Mouse (Mus musculus): ENCODE measurements around the gene Slc26a6. TPM values are rescaled to one million over a fixed set of nuclear protein-coding genes. Genes with fewer than 3 reads are reported as not detected.

Gene Slc26a6
- total and polyA plus RNA-seq, 2 experiments from 2014 or later, result 20.0 to 31.8 TPM

DNA sequence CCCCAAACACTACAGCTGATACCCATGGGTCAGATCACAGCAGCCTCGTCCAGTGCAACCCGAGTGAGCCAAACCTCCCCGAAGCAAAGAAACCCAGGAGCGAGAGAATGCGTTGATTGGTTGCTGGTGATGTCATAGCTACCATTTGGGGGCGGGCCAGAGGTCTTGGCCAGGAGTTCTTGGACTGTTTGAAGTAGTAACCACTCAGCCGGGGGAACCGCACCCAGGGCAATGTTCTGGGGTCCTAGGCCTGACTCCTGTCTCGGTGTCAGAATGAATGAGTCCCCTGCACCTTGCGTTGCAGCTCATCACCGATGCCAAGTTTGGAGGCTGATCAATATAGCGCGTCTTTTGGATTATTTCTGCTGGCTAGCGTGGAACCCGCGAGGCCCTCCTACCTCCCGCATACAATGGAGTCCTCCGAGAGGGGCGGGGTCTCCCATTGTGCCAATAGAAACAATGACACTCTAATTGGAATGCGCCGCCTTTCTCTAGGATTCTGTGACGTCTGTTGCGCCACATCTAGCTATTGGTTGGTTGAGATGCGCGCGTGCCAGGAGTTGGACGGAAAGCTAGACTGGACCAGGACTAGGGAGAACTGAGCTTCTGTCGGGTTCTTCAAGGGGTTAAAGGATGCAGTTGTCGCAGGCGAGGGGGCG lies 28.2 kb upstream of the Slc26a6 start:
- peak overlapping the region; percentile 70 for H3K4me3 ChIP-seq (ENCODE audit: low read length)
- H3K36me3 ChIP-seq (ENCODE audit: insufficient read depth, low read length), result peaks cover 18% of the 10 kb centered on the region; the same call in 1 of the 2 replicates
- H3K27me3 ChIP-seq (ENCODE audit: insufficient read depth, low read length), result no peaks in the 10 kb centered on the region; the same call in 1 of the 2 replicates
- TF ChIP-seq CTCF (IDR thresholded peaks at IDR 0.05; ENCODE audit: low read depth), result no peak
- DNase-seq (ENCODE audit: low spot score), result peak; percentile 98
- peak; percentile 91 for ATAC-seq
- WGBS, result under 1% methylated on average over 31 of the region's 31 CpGs
- H3K9me3 ChIP-seq (ENCODE audit: low read length), result no peaks in the 10 kb centered on the region
- H3K9ac ChIP-seq (replicated peaks; ENCODE audit: low read length), result peak overlapping the region; percentile 81
- H3K27ac ChIP-seq, result peak overlapping the region; percentile 90
- peak overlapping the region; percentile 71 for H3K4me2 ChIP-seq (ENCODE audit: low read depth, low read length)
- peaks cover 10% of the 10 kb centered on the region; the same call in 1 of the 2 replicates for H3K4me1 ChIP-seq (ENCODE audit: insufficient read depth, low read length)

DNA sequence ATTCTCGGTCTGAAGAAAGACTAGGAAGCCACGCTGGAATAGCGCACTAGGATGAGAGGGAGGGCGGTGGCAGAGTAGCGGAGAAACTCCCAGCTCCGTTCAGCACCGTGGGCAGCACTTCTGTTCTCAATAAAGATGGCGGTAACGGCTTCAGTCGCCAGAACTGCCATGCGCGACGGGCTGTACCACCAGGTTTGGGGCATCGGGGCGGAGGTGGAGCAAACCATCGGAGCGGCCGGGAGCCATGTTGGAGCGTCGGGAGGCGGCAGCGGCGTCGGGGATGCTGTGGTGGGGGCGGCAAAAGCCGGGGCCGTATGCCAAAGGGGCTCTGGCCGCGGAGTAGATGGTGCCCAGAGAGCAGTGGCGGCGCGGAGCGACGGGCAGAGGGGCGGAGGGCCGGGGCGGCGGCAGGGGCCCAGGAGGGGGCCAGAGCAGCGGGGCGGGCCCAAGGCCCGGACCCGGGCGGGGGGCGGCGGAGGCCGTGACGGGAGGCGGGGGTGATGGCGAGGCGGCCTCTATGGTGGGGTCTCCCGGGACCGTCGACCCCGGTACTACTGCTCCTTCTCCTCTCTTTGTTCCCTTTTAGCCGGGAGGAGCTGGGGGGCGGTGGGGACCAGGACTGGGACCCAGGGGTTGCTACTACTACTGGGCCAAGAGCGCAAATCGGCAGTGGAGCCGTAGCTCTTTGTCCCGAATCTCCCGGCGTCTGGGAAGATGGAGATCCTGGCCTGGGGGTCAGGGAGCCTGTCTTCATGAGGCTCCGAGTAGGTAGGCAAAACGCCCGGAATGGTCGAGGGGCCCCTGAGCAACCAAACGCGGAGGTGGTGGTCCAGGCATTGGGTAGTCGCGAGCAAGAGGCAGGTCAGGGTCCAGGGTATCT lies 27.0 kb upstream of the Slc26a6 start, which contains the start of gene Celsr3:
Gene Celsr3 (plus strand): TSS at position 501 of the 880 bp plus-strand sequence.
- Histone ChIP-seq H3K4me2 (ENCODE audit: low read depth, low read length) (peak within 1 kb of the TSS; percentile 71), H3K27me3 (ENCODE audit: insufficient read depth, low read length) (no peaks in the 10 kb centered on the region; the same call in 1 of the 2 replicates), H3K9me3 (ENCODE audit: low read length) (no peaks in the 10 kb centered on the region), H3K36me3 (ENCODE audit: insufficient read depth, low read length) (peaks cover 18% of the 10 kb centered on the region; the same call in 1 of the 2 replicates), H3K27ac (peak within 1 kb of the TSS; percentile 90), H3K9ac (replicated peaks; ENCODE audit: low read length) (peak within 1 kb of the TSS; percentile 81), H3K4me1 (ENCODE audit: insufficient read depth, low read length) (peaks cover 12% of the 10 kb centered on the region), H3K4me3 (ENCODE audit: low read length) (peak within 1 kb of the TSS; percentile 70)
- ATAC-seq, result peak; percentile 69
- DNase-seq (ENCODE audit: low spot score), result peak; percentile 96
- WGBS, result 1% methylated on average over 48 of the region's 70 CpGs
- TF ChIP-seq CTCF (IDR thresholded peaks at IDR 0.05; ENCODE audit: low read depth), result peak; percentile 7; the same call in 1 of the 2 replicates

DNA sequence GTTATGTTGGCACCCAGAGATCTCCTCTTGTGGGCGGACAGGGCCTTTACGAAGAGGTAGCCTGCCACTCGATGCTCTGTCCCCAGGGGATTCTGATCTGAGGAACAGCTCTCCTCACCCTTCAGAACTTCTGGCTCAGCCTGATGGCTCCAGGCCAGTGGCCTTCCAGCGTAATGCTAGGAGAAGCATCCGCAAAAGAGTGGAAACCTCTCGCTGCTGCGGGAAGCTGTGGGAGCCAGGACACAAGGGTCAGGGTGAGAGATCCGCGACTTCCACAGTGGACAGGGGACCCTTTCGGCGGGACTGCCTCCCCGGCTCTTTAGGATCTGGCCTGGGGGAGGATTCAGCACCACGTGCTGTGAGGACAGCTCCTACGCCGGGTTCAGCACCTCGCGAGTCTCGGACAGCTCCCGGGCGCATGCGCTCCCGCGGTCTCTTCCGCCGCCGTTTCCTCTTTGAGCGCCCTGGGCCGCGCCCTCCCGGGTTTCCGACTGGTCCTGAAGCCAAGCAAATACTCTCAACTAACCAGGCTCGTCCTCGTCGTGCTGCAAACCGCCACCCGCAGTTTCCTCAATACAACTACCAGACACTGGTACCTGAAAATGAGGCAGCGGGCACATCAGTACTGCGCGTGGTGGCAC lies 26.3 kb upstream of the Slc26a6 start:
- H3K27ac ChIP-seq, result peak overlapping the region; percentile 90; the same call in 1 of the 2 replicates
- DNase-seq (ENCODE audit: low spot score), result peak; percentile 80
- H3K9me3 ChIP-seq (ENCODE audit: low read length), result no peaks in the 10 kb centered on the region
- no peaks in the 10 kb centered on the region; the same call in 1 of the 2 replicates for H3K27me3 ChIP-seq (ENCODE audit: insufficient read depth, low read length)
- 1% methylated on average over 39 of the region's 39 CpGs for WGBS
- ATAC-seq, result no peak
- peak overlapping the region; percentile 70 for H3K4me3 ChIP-seq (ENCODE audit: low read length)
- H3K36me3 ChIP-seq (ENCODE audit: insufficient read depth, low read length), result peaks cover 18% of the 10 kb centered on the region; the same call in 1 of the 2 replicates
- H3K4me1 ChIP-seq (ENCODE audit: insufficient read depth, low read length), result peaks cover 20% of the 10 kb centered on the region
- peak overlapping the region; percentile 81 for H3K9ac ChIP-seq (replicated peaks; ENCODE audit: low read length)
- TF ChIP-seq CTCF (IDR thresholded peaks at IDR 0.05; ENCODE audit: low read depth), result no peak
- H3K4me2 ChIP-seq (ENCODE audit: low read depth, low read length), result peak overlapping the region; percentile 71

DNA sequence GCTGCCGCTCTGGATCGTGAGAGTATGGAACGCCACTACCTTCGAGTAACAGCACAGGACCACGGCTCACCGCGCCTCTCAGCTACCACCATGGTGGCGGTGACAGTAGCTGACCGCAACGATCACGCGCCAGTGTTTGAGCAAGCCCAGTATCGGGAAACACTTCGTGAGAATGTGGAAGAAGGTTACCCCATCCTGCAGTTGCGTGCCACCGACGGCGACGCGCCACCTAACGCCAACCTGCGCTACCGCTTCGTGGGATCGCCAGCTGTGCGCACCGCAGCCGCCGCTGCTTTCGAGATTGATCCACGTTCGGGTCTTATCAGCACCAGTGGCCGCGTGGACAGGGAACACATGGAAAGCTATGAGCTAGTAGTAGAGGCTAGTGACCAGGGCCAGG lies 25.6 kb upstream of the Slc26a6 start:
- Histone ChIP-seq H3K27me3 (ENCODE audit: insufficient read depth, low read length) (no peaks in the 10 kb centered on the region; the same call in 1 of the 2 replicates), H3K36me3 (ENCODE audit: insufficient read depth, low read length) (peaks cover 18% of the 10 kb centered on the region; the same call in 1 of the 2 replicates), H3K9ac (replicated peaks; ENCODE audit: low read length) (0 out of 2 replicates have a peak overlapping the region, but pooled peaks have one; percentile 81), H3K9me3 (ENCODE audit: low read length) (no peaks in the 10 kb centered on the region), H3K4me2 (ENCODE audit: low read depth, low read length) (peak overlapping the region; percentile 71), H3K4me1 (ENCODE audit: insufficient read depth, low read length) (peaks cover 26% of the 10 kb centered on the region), H3K27ac (no peak overlapping the region), H3K4me3 (ENCODE audit: low read length) (peak overlapping the region; percentile 70)
- ATAC-seq, result no peak
- 16% methylated on average over 34 of the region's 34 CpGs for whole genome bisulfite sequencing
- DNase-seq (ENCODE audit: low spot score), result no peak
- peak; percentile 40 for TF ChIP-seq CTCF (IDR thresholded peaks at IDR 0.05; ENCODE audit: low read depth)

DNA sequence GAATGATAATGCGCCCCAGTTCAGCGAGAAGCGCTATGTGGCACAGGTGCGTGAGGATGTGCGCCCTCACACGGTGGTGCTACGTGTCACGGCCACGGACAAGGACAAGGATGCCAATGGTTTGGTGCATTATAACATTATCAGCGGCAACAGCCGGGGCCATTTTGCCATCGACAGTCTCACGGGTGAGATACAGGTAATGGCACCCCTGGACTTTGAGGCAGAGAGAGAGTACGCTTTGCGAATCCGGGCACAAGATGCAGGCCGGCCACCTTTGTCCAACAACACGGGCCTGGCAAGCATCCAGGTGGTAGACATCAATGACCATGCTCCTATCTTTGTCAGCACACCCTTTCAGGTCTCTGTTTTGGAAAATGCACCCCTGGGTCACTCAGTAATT lies 25.2 kb upstream of the Slc26a6 start:
- H3K27me3 ChIP-seq (ENCODE audit: insufficient read depth, low read length), result no peaks in the 10 kb centered on the region; the same call in 1 of the 2 replicates

DNA sequence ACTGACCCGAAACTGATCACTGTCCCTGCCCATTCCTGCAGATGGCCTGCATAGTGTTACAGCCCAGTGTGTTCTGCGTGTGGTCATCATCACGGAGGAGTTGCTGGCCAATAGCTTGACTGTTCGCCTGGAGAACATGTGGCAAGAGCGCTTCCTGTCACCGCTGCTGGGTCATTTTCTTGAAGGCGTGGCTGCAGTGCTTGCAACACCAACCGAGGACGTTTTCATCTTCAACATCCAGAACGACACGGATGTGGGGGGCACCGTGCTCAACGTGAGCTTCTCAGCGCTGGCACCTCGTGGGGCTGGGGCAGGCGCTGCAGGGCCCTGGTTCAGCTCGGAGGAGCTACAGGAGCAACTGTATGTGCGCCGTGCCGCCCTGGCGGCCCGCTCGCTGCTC lies 21.4 kb upstream of the Slc26a6 start:
- Histone ChIP-seq H3K27me3 (ENCODE audit: insufficient read depth, low read length) (no peaks in the 10 kb centered on the region; the same call in 1 of the 2 replicates), H3K4me3 (ENCODE audit: low read length) (peak overlapping the region; percentile 31), H3K36me3 (ENCODE audit: insufficient read depth, low read length) (peaks cover 46% of the 10 kb centered on the region), H3K4me2 (ENCODE audit: low read depth, low read length) (peak overlapping the region; percentile 68), H3K9ac (replicated peaks; ENCODE audit: low read length) (no peak overlapping the region), H3K27ac (no peak overlapping the region), H3K4me1 (ENCODE audit: insufficient read depth, low read length) (peaks cover 26% of the 10 kb centered on the region), H3K9me3 (ENCODE audit: low read length) (no peaks in the 10 kb centered on the region)
- ATAC-seq, result no peak
- no peak for DNase-seq (ENCODE audit: low spot score)
- TF ChIP-seq CTCF (IDR thresholded peaks at IDR 0.05; ENCODE audit: low read depth), result no peak
- WGBS, result 11% methylated on average over 23 of the region's 23 CpGs

More for the DNA sequence above, 25.2 kb upstream of the Slc26a6 start:
- Histone ChIP-seq H3K9ac (replicated peaks; ENCODE audit: low read length) (no peak overlapping the region), H3K4me1 (ENCODE audit: insufficient read depth, low read length) (peaks cover 26% of the 10 kb centered on the region), H3K4me3 (ENCODE audit: low read length) (peak overlapping the region; percentile 70), H3K9me3 (ENCODE audit: low read length) (no peaks in the 10 kb centered on the region), H3K36me3 (ENCODE audit: insufficient read depth, low read length) (peaks cover 18% of the 10 kb centered on the region; the same call in 1 of the 2 replicates), H3K4me2 (ENCODE audit: low read depth, low read length) (peak overlapping the region; percentile 71), H3K27ac (no peak overlapping the region)
- no peak for TF ChIP-seq CTCF (IDR thresholded peaks at IDR 0.05; ENCODE audit: low read depth)
- 65% methylated on average over 18 of the region's 18 CpGs for WGBS
- ATAC-seq, result no peak
- no peak for DNase-seq (ENCODE audit: low spot score)
